Mouse (Mus musculus): ENCODE measurements around the gene Commd7.

GRCm38 (mm10) chr2:153611241-153611630 is 21.3 kb downstream of the Commd7 start:
- no peak for TF ChIP-seq POLR2A (IDR thresholded peaks at IDR 0.05; ENCODE audit: borderline replicate concordance, extremely low read depth, insufficient read depth, insufficient read length, poor library complexity, severe bottlenecking)
- no peak for TF ChIP-seq CTCF (IDR thresholded peaks at IDR 0.05; ENCODE audit: borderline replicate concordance, extremely low read depth, insufficient read depth, insufficient read length)
